Mouse (Mus musculus): Measurements from ENCODE around the gene Mblac2.

DNA sequence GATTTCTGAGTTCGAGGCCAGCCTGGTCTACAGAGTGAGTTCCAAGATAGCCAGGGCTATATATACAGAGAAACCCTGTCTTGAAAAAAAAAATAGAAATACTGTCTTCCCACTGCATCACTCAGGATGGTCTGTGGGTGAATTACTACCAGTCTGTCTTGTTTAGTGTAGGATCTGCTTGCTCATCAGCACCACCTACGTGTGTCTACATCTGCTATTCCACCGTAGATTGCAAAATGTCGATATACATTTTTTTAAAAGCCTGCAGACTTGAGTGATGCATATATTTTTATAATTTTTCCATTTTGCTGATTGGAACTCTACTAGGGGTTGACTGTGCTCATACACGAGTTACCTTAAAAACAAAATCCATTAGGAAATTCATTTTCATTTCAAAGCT, 4.8 kb upstream of the Mblac2 start:
- no peak for TF ChIP-seq CTCF (IDR thresholded peaks at IDR 0.05; ENCODE audit: low read depth, low read length)
- no peak for TF ChIP-seq TAL1 (conservative IDR thresholded peaks at IDR 0.05; ENCODE audit: low read depth, low read length)
- TF ChIP-seq GATA1 (IDR thresholded peaks at IDR 0.05; ENCODE audit: borderline replicate concordance, low read length): no peak
- TF ChIP-seq POLR2AphosphoS5 (IDR thresholded peaks at IDR 0.05; ENCODE audit: insufficient replicate concordance, low read depth, low read length): no peak
